Mouse (Mus musculus): ENCODE measurements around the gene Kpna1. TPM values are rescaled to one million over a fixed set of nuclear protein-coding genes. Genes with fewer than 3 reads are reported as not detected.

Kpna1 gene
- polyA plus RNA-seq, 1 experiment = 48.3 TPM

- TF ChIP-seq CTCF (IDR thresholded peaks at IDR 0.05; ENCODE audit: control insufficient read depth, insufficient read depth, low read length) = no peak
- TF ChIP-seq POLR2A (IDR thresholded peaks at IDR 0.05; ENCODE audit: borderline replicate concordance, control insufficient read depth, low read depth, low read length) = peak; percentile 98
- WGBS = under 1% methylated on average over 81 of the region's 81 CpGs
- peak within 1 kb of the TSS; percentile 71 for H3K4me3 ChIP-seq (replicated peaks; ENCODE audit: control insufficient read depth, low read depth, low read length)
- peak within 1 kb of the TSS; percentile 88 for H3K27ac ChIP-seq (ENCODE audit: control insufficient read depth, insufficient read depth, low read depth, low read length, poor library complexity)
- H3K4me1 ChIP-seq (ENCODE audit: control insufficient read depth, insufficient read depth, low read length) = no peaks in the 10 kb centered on the region; the same call in none of the 2 replicates
Measured at GRCm38 (mm10) chr16:36071450-36072379, 93.2 kb downstream of the Kpna1 start, which contains the start of the genes Fam162a and Ccdc58. Gene Fam162a, minus strand, starts transcription at chr16:36071594. Gene Ccdc58, plus strand, starts transcription at chr16:36071685.

- peak overlapping the region; percentile 71 for H3K4me3 ChIP-seq (replicated peaks; ENCODE audit: control insufficient read depth, low read depth, low read length)
- TF ChIP-seq CTCF (IDR thresholded peaks at IDR 0.05; ENCODE audit: control insufficient read depth, insufficient read depth, low read length) (no peak), POLR2A (IDR thresholded peaks at IDR 0.05; ENCODE audit: borderline replicate concordance, control insufficient read depth, low read depth, low read length) (no peak)
- H3K4me1 ChIP-seq (ENCODE audit: control insufficient read depth, insufficient read depth, low read length) = no peaks in the 10 kb centered on the region
- no peak overlapping the region for H3K27ac ChIP-seq (ENCODE audit: control insufficient read depth, insufficient read depth, low read depth, low read length, poor library complexity)
- WGBS = 29% methylated on average over 8 of the region's 8 CpGs
Measured at GRCm38 (mm10) chr16:36072410-36073011, 94.0 kb downstream of the Kpna1 start.

GRCm38 (mm10) chr16:36074772-36075171 lies 96.2 kb downstream of the Kpna1 start:
- Histone ChIP-seq H3K4me3 (replicated peaks; ENCODE audit: control insufficient read depth, low read depth, low read length) (no peak overlapping the region), H3K4me1 (ENCODE audit: control insufficient read depth, insufficient read depth, low read length) (no peaks in the 10 kb centered on the region), H3K27ac (ENCODE audit: control insufficient read depth, insufficient read depth, low read depth, low read length, poor library complexity) (no peak overlapping the region)
- 86% methylated on average over 3 of the region's 3 CpGs for WGBS
- TF ChIP-seq POLR2A (IDR thresholded peaks at IDR 0.05; ENCODE audit: borderline replicate concordance, control insufficient read depth, low read depth, low read length) = no peak
- TF ChIP-seq CTCF (IDR thresholded peaks at IDR 0.05; ENCODE audit: control insufficient read depth, insufficient read depth, low read length) = no peak

- H3K4me3 ChIP-seq (replicated peaks; ENCODE audit: control insufficient read depth, low read depth, low read length) = no peak overlapping the region
- no peaks in the 10 kb centered on the region for H3K4me1 ChIP-seq (ENCODE audit: control insufficient read depth, insufficient read depth, low read length)
- TF ChIP-seq POLR2A (IDR thresholded peaks at IDR 0.05; ENCODE audit: borderline replicate concordance, control insufficient read depth, low read depth, low read length) = no peak
- TF ChIP-seq CTCF (IDR thresholded peaks at IDR 0.05; ENCODE audit: control insufficient read depth, insufficient read depth, low read length) = no peak
- 89% methylated on average over 3 of the region's 3 CpGs for WGBS
- H3K27ac ChIP-seq (ENCODE audit: control insufficient read depth, insufficient read depth, low read depth, low read length, poor library complexity) = no peak overlapping the region
Measured at GRCm38 (mm10) chr16:36079916-36080315, 101.4 kb downstream of the Kpna1 start.

Other genes starting within 250 kb of the Kpna1 start
- gene Dirc2, start 209.4 kb upstream of the Kpna1 start, polyA plus RNA-seq (2011; ENCODE audit: insufficient read depth, insufficient read length, low replicate concordance, missing spikeins) = 6.5 and 14.0 TPM in 2 replicates
- 15.1 and 20.2 TPM in 2 replicates for gene Hspbap1, start 208.4 kb upstream of the Kpna1 start, polyA plus RNA-seq (2011; ENCODE audit: insufficient read depth, insufficient read length, low replicate concordance, missing spikeins)
- 8.5 and 17.2 TPM in 2 replicates for gene Parp14, start 107.2 kb upstream of the Kpna1 start, polyA plus RNA-seq (2011; ENCODE audit: insufficient read depth, insufficient read length, low replicate concordance, missing spikeins)
- 18.7 and 19.6 TPM in 2 replicates for gene Parp9, start 40.3 kb upstream of the Kpna1 start, polyA plus RNA-seq (2011; ENCODE audit: insufficient read depth, insufficient read length, low replicate concordance, missing spikeins)
- 5.5 and 9.2 TPM in 2 replicates for gene Dtx3l, start 39.6 kb upstream of the Kpna1 start, polyA plus RNA-seq (2011; ENCODE audit: insufficient read depth, insufficient read length, low replicate concordance, missing spikeins)
- 4.7 and 7.3 TPM in 2 replicates for gene Wdr5b, start 62.4 kb downstream of the Kpna1 start, polyA plus RNA-seq (2011; ENCODE audit: insufficient read depth, insufficient read length, low replicate concordance, missing spikeins)
- gene Fam162a, start 92.8 kb downstream of the Kpna1 start, polyA plus RNA-seq (2011; ENCODE audit: insufficient read depth, insufficient read length, low replicate concordance, missing spikeins) = 30.9 and 65.6 TPM in 2 replicates
- gene Ccdc58, start 92.9 kb downstream of the Kpna1 start, polyA plus RNA-seq (2011; ENCODE audit: insufficient read depth, insufficient read length, low replicate concordance, missing spikeins) = 18.8 and 52.8 TPM in 2 replicates
- not detected in 2 replicates for gene Csta1, start 152.5 kb downstream of the Kpna1 start, polyA plus RNA-seq (2011; ENCODE audit: insufficient read depth, insufficient read length, low replicate concordance, missing spikeins)
- 27.1 and 73.8 TPM in 2 replicates for gene Stfa2l1, start 178.1 kb downstream of the Kpna1 start, polyA plus RNA-seq (2011; ENCODE audit: insufficient read depth, insufficient read length, low replicate concordance, missing spikeins)
- 31.2 and 55.2 TPM in 2 replicates for gene Gm5483, start 205.5 kb downstream of the Kpna1 start, polyA plus RNA-seq (2011; ENCODE audit: insufficient read depth, insufficient read length, low replicate concordance, missing spikeins)
- not detected in 2 replicates for gene Gm5416, start 231.7 kb downstream of the Kpna1 start, polyA plus RNA-seq (2011; ENCODE audit: insufficient read depth, insufficient read length, low replicate concordance, missing spikeins)
- 3.3 TPM in 1 of 2 replicates, not detected in the other for gene 2010005H15Rik, start 242.7 kb downstream of the Kpna1 start, polyA plus RNA-seq (2011; ENCODE audit: insufficient read depth, insufficient read length, low replicate concordance, missing spikeins)